Mouse (Mus musculus): Measurements from ENCODE around the gene Acta2.

Gene Acta2

GRCm38 (mm10) chr19:34191645-34192007 is 63.8 kb downstream of the Acta2 start:
- DNase-seq (ENCODE audit: low read depth), result no peak

Measured in induced T-regulatory cell, adult 2 months (primary cell).